Mouse (Mus musculus) c-Kit-positive CD71-positive TER-119-positive erythroid progenitor cells, embryonic 14.5 days (primary cell): ENCODE data around the gene Ninj1.

ENCODE experiments used
- DNase-seq: peaks from one replicate; pipeline ENCODE4 v3.0.0-alpha.2; 2013; ENCODE audit warnings: low spot score

Ninj1 gene

GRCm38 (mm10) chr13:49187288-49188218, at the start of gene Ninj1:
TSS of gene Ninj1 (plus strand) at chr13:49187485.
- DNase-seq = peak; percentile 74

DNA sequence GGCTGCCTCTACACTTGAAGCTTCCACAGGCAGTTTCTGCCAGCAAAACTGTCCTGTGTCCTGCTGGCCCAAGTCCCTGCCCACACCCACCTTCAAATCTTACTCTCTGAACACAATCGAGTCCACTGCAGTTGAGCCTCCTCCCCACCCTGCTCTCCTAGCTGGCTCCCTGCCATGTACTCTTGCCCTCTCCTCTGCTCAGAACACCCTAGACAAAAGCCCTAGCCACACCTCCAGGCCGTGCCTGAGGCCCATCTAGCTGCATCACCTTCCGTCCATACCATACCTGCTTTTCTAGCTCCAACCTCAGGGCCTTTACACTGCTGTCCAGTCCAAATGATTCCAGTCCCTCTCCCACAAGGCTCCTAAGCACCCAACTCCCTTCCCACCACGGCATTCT, 46.7 kb upstream of the Ninj1 start:
- DNase-seq = no peak

DNA sequence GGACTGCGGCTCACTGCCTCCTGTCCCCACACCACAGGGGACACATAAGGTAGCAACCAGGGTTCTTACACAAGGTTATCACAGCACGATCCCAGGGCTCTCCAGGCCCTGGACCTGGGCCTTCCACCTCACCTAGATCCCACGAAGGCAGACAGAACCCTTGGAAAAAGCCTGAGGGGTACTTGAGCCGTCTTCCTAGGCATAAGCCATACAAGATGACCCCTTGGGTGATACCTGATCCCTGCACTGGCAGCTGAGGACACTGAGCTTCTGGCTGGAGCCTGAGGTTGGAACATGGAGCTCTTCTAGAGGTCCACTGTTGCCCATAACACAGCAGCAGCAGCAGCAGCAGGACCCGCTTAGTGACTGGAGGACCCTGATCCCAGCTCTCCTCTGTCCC, 44.9 kb upstream of the Ninj1 start:
- no peak for DNase-seq

- no peak for DNase-seq
These were observed 44.0 kb upstream of the Ninj1 start for GRCm38 (mm10) chr13:49143323-49143722.

GRCm38 (mm10) chr13:49144451-49144850, 42.8 kb upstream of the Ninj1 start:
- no peak for DNase-seq

DNA sequence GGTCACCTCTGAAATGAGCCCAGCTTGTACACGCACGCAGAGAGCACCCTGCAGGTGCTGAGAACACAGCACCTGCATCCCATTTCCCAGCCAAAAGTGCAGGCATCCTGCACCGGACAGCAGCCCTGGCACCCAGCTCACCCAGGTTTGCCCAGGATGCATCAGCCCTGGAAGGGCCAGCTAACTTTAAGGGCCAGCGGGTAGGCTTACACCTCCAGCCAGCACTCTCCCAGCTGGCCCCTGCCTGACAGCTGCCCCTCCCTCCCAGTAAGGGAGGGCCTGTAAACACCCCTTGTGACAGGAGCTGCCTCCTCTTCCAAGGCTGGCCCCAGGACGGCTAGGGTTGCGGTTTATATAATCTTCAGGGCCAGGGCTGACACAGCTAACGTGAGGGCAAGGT, 41.9 kb upstream of the Ninj1 start:
- no peak for DNase-seq

DNA sequence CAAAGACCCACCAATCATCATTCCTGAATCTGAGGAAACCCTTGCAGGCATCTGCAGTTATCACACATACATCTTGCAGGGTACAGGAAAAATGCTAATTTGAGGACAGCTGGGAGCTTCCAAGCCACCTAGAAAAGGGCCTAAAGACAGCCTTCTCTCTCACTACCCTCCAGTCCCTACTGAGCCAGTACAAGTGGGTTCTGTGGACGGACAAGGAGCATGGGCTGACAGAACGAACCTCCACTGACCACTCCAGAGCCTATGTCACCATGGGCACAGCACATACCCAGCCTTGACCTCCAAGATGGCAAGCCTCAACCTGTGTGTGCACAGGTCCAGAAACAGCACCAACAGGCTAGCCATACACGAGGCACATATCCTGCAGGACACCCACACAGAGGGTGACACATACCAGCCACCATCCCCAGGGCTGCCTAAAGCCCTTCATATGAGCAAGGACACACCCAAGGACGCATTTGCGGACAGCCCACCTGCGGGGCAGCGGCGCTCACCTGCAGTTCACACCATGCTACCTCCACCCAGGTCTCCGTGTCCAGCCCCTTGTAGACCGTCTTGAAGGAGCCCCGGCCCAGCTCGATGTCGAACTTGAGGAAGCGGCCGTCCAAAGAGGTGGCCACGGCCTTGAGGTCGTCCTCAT, 41.1 kb upstream of the Ninj1 start:
- DNase-seq = no peak

- DNase-seq = no peak
These were observed 40.6 kb upstream of the Ninj1 start for GRCm38 (mm10) chr13:49146698-49147006.

- DNase-seq = no peak
These were observed 40.1 kb upstream of the Ninj1 start for GRCm38 (mm10) chr13:49147007-49147857.

DNA sequence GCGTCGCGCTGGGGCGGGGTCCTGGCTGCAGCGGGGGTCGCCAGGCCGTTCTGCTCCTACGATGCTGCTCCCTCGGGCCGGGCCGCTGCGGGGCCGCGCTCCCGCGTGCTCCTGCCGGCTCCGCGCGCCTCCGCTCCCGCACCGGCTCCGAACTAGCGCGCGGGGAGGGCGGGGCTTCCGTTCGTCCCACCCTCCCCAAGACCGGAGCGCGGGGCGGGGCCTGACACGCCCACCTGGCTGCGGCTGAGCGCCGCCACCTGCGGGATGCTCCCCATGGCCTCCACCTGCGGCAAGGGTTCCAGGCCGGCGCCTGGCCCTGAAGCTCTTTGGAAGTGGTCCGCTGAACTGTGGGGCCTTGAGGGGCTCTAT, 39.4 kb upstream of the Ninj1 start, which contains the start of gene Wnk2:
Gene Wnk2 (minus strand): TSS at position 157 of the 369 bp plus-strand sequence.
- peak; percentile 18 for DNase-seq

DNA sequence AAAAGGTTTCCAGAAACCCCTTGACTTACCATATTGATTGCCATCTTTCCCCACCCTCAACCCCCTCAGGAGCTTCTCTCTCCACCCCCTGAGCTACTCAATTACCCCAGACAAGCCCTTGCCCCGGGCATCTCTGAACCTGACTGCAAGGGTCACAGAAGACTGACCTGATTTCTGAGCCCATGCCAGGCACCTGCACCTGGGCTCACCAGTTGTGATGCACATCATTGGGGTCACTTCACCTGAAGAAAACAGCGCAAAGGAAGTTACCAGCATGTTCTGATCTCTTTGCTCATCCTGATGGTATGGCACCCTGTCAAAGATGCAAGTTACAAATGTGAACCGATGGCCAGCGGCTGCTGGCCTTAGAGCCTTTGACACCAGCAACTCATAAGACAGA, 38.6 kb upstream of the Ninj1 start:
- no peak for DNase-seq

GRCm38 (mm10) chr13:49154028-49154427, 33.3 kb upstream of the Ninj1 start:
- DNase-seq = no peak

GRCm38 (mm10) chr13:49154621-49155020, 32.7 kb upstream of the Ninj1 start:
- DNase-seq = no peak

DNA sequence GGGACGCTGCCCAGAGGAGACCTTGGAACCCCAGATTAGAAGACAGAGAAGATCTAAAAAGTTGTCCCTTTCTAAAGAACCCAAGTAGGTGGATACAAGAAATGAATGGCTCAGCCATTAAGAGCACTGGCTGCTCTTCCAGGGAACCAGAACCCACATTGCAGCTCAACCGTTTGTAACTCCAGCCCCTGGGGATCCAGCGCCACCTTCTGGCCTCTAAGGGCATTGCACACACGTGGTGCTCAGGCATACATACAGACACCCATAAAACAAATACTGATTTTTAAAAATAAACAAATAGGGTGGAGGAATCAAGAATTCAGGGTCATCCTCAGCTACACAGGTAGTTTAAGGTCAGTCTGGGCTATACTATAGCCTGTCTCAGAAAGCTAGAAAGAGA, 30.6 kb upstream of the Ninj1 start:
- DNase-seq = no peak

GRCm38 (mm10) chr13:49158040-49158713, 29.1 kb upstream of the Ninj1 start:
- DNase-seq = no peak

DNA sequence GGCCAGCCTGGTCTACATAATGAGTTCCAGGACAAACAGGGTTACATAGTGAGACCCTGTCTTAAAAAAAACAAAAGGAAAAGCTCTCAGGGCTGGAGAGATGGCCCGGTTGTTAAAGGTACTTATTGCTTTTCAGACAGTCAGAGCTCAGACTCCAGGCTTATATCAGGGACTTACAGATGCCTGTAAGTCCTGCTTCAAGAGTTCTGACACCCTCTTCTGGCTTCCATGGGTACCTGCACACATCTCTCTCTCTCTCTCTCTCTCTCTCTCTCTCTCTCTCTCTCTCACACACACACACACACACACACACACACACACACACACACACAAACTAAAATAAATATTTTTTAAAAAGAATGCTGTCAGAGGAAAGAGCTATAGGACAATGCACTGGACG, 26.0 kb upstream of the Ninj1 start:
- no peak for DNase-seq

GRCm38 (mm10) chr13:49162722-49163121, 24.6 kb upstream of the Ninj1 start:
- no peak for DNase-seq

GRCm38 (mm10) chr13:49163645-49164044, 23.6 kb upstream of the Ninj1 start:
- no peak for DNase-seq

- DNase-seq = no peak
These were observed 20.2 kb upstream of the Ninj1 start for GRCm38 (mm10) chr13:49167081-49167480.

DNA sequence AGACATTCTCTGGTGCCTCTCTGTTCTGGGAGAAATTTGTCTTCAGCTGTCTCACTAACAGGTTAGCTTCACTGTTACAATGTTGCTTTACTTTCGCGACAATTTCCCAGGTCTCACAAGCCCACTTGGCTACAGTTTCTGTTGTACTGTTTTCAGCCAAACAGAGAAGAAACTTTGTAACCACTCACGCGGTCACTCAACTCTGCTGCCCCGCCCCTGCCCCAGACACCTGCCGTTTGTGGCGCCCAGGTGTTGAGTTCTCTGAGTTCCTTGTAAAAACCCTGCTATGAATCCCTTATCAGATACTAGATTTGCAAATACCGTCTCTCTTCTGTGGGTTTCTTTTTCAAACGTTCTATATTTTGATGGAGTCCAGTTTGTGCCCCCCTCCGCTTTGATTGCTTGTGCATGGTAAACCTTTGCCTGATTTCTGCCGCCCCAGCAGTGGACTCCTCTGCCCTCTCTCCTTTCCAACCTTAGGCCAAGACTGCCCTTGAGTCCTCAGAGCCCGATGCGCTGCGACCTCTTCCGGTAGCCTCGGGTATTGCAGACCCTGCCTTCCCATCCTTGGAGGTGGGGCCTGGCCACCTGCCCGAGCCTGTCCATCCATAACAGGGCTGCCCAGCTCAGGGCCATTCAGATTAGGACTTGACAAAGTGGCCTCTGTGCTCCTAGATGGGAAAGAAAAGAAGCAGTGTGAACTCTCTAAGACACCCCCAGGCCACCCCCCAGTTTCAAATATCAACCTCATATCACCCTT, 17.7 kb upstream of the Ninj1 start:
- peak; percentile 32 for DNase-seq

- no peak for DNase-seq
These were observed 16.7 kb upstream of the Ninj1 start for GRCm38 (mm10) chr13:49170623-49171022.
